Mouse (Mus musculus): ENCODE data around the gene Cd46.
A peak's percentile ranks its signal among the peaks of the same experiment; 100 is the strongest.

The Cd46 gene

DNA sequence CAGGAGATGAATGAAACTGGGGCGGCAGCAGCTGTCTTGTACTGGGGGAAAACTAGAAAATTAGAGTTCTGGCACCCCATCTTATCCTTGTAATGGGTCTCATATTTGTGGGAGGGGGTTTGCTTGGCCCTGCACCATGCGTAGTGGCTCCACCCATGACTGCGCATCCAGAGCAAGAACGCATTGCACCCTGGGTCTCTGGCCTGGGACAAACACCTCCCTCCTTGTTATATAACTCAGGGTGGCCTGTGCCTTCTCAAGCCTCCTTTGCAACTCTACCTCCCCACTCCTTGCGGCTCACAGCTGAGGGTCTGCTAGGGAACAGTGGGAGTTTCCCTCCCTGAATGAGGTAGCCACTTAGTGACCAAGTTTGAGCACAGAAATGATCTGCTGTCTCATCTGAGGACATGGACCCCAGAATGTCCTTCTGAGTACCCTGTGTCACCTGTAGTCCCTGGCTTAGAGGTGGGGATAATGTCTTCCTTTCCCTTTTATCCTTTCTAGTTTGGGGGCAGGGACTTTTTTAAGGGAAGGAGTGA lies 72.9 kb downstream of the Cd46 start:
- no peak for DNase-seq (ENCODE audit: low read depth in 1 of 2, low spot score in 2 of 2)

DNA sequence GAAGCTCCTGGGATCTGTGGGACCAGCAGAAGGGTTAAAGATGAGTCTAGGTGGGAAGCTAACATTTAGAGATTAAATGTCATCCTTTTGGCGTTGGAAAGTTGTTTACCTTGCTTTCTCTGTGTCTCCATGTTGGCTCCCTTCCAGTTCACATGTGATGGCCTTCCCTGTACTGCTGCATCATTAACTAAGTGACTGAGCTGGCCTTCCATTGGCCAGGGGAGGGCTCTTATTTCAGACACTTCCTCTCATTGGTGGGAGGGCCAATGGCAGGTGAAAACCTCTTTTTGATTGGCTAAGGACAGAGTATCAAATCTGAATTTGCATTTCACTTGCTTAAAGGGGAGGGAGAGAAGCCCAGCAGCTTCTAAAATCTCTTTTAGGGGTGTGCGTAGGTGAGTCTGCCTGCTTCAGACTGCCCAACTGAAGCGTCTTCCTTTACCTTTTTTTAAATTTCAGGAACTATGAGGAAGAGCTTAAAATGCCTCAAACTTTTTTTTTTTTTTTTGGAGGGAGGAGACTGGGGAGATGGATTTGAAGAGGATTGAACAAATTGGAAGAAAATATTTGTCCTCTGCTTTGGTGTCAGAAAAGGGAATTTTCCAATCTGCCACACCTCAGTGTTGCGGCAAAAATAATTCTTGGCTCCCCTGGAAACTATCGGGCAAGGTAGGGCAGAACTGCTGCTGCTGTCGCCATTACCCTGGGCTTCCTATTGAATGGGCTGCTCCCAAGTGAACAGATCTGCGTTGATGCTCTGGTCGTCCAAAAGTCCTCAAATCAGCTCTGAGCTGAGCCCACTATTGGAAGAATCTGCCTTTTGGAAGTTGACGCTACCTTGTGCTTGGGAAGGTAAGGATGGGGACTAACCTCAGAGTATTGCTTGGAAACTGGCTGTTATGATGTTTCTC lies 73.7 kb downstream of the Cd46 start:
- DNase-seq (ENCODE audit: low read depth in 1 of 2, low spot score in 2 of 2), result no peak

DNA sequence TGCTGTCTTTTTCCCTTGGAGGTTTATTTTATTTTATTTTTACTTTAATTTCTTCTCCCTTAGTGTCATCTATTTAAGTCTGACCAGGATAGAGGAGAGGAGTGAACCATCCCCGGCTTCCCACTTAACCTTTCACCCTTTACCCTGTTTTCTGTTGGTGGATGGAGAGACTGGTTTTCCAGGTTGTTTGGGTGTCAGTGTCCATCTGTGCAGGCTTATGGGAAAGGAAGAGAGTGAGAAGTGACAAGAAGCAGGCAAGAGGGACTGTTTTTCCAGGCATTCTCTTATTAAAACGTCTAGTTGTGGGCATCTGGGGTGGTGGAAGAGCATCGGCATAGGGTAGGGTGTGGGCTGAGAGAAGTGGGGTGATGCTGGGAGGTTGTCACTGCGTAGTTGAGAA lies 74.4 kb downstream of the Cd46 start:
- no peak for DNase-seq (ENCODE audit: low read depth in 1 of 2, low spot score in 2 of 2)

DNA sequence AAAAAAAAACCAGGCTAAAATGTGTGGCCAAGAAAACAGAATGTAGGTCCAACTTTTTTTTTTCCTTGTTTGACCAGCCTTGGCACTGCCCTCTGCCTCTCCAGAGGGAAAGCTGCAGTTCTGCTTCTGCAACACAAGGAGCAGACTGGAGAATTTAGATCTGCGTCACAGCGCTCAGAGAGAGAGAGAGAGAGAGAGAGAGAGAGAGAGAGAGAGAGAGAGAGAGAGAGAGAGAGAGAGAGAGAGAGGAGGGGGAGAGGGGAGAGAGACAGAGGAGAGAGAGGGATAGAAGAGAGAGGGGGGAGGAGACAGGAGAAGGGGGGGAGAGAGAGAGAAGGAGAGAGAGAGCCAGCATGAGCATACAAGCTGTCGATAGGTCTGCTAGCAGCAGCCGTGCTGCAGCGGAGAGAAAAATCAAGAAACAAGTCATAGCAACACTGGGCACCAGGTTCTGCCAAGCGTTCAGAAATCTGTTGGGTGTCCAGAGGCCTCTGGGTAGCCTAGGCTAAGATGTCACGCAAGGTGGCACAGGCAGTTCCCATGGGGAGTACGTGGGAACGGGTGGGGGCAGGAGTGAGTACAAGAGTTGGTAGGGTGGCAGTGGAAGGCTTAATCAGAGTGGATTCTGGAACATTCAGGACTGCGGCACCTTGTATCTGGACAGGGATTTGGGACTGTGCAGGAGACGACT lies 75.1 kb downstream of the Cd46 start:
- DNase-seq (ENCODE audit: low read depth in 1 of 2, low spot score in 2 of 2), result no peak

DNA sequence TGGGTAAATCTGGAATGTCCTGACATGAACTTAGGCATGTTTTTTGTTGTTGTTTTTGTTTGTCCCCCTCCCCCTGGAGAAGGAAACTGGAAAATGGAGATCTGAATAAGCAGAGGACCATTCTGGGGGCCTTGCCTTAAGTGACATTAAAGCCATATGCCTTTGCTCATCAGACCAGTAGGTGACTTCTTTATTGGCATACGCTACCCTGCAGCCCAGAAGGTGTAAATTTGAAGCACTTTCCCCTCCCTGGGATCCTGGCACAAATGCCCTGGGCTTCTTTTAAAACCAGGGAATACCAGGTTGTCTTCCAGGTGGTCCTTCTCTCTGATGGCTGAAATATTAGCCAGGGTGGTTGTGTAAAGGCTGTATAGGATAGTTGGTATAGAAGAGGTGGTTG lies 76.8 kb downstream of the Cd46 start:
- no peak for DNase-seq (ENCODE audit: low read depth in 1 of 2, low spot score in 2 of 2)

DNA sequence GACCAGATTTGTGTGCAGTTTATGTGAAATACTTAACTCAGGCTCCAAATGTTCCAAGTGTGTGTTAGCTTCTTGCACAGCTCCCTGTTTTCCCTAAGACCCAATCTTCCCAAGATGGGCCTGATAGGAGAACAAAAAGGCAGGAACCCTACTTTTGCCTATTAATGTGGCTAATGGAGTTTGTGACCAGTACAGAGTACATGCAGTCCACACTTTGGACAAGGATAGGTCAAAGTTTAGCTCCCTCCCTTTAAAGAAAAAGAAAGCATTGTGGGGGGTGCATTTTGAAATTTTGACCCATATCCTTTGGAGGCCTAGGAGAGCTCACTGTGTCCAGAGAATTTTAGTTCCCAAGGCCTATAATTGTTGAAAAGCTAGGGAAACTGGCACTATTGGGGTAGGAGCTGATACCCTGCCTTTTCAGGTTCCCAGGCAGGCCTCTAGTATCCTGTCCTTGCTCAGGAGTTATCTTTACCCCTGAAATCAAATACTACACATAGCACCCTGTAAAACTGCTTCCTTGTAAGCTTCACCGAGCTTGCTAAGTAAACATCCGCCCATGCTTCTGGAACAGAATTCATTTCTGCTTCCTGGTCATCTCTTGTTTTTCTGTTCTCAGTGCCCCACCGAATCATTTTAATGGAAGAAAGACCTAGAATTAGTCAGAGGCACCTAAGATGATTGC lies 77.7 kb downstream of the Cd46 start:
- DNase-seq (ENCODE audit: low read depth in 1 of 2, low spot score in 2 of 2), result no peak

DNA sequence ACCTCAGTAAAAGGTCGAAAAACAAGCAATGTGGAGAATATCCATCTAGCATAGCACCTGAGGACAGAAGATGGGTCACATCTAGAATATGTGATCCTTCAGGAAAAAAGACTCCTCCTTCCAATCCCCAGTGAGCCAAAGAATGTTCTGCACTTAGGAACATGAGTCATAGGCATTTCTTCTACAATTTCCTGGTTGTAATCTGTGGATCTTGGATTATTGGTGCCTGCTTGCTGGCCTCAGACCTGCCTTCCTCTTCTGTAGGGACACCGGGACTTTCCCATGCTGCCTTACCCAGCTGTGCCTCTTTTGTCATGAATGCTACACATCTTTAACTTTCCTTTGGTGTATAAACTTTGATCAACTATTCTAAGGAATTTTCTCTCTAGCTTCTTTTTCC lies 79.5 kb downstream of the Cd46 start:
- no peak for DNase-seq (ENCODE audit: low read depth in 1 of 2, low spot score in 2 of 2)

DNA sequence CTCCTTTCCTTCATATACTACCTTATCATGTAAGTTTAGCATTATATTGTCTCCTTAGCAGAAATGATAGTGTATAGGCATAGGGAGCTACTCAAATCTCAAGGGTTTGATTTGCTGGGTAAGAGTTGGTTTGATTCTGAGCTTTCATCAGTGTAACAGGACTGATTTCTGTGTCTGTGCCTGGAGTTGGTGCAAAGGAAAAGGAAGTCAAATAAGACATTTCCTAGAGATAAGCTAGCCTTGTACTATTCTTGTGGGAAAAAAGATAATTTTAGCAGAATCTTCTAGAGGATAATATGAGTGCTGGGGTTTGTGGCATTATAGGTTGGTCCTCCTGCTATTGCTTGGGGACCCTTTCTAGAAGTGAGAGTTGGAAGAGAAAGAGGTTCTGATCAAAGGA lies 85.8 kb downstream of the Cd46 start:
- DNase-seq (ENCODE audit: low read depth in 1 of 2, low spot score in 2 of 2), result no peak

DNA sequence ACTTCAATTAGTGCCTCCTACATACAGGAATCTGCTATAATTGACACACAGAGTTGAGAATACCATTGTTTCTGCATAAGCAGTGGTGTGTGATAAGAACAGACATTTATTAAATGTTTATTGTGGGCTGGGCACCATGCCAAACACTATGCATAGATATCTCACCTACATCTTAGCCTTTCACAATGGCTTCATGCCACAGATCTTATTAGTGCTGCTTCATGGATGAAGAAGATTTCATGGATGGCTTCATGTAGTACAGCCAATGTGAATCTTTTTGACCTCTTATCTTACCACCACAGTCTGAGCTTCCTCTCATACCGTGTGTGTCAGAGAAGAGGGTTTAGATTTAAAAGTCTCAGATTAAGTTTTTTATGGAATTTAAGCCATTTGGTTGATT lies 87.9 kb downstream of the Cd46 start:
- DNase-seq (ENCODE audit: low read depth in 1 of 2, low spot score in 2 of 2), result no peak

DNA sequence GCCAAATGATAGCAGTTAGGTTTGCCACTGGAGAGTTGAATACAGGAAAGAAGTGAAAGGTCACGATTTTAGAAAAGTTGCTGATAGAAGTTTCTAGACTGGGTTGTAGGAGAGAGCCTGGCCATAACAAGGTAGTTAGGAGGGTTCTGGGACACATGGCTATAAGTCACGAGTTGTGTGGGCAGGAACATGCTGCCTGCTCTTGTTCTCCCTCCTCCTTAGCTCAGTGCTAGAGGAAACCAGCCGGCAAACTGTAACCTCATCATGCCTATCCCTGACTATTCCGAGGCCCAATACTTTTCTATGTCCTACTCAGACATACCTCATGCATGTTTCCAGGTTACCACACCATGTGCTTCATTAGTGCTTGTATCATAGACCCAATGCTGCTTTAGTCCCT lies 88.7 kb downstream of the Cd46 start:
- no peak for DNase-seq (ENCODE audit: low read depth in 1 of 2, low spot score in 2 of 2)

DNA sequence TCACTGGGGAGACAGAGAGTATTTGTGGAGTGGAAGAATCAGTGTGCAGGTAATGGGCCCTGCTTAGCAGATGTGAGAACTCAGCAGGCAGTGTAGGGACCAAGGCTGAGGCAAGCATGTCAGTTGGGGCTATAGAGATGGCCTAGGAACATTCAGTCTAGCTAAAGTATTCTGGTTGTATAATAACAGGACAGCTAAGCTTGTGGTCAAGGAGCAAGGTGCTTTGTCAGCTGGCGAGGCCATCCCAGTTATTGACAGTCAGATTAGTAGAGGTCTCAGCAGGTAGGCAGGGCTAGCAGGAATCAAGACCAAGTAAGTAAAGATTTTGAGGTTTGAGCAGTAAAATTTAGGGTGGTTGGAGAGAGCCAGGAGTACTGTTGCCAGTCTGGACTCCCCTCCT lies 93.7 kb downstream of the Cd46 start:
- DNase-seq (ENCODE audit: low read depth in 1 of 2, low spot score in 2 of 2), result no peak

DNA sequence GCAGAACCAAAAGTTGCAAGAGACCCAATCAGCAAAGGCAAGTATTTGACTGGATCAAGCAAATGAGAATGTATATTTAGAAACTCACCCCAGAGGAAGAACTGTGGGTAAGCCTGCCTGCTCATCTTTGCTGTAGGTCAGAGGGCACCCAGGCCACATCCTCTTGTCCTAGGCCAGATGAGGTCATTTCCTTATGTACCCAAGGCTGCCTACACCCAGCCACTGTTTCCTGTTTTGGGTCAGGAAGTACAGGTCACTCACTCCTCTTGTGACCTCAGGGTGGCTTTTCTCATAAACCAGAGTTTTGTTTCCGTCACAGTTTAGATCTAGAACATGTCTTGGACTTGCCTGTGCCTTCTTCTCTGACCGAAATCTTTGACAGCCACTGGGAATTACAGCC lies 96.9 kb downstream of the Cd46 start:
- peak; percentile 51 to 58 for DNase-seq (ENCODE audit: low read depth in 1 of 2, low spot score in 2 of 2)

DNA sequence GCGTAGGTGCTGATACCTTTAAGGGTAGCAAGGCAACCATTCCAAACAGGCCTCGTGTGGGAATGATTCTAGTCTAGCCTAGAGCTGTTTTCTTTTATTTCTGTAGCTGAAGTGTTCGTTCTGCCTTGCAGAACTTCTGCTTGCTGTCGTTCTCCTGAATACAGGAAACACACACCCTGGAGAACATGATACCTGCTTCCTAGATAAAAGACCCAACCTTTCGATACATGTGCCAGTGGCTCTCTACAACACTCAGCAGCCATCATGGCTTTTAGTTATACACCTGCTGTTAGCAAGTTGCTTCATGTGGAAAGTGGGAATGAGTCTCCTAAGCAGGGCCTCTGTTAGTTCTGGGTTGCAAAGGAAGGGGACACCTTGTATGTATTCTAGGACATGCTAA lies 97.8 kb downstream of the Cd46 start:
- no peak for DNase-seq (ENCODE audit: low read depth in 1 of 2, low spot score in 2 of 2)

DNA sequence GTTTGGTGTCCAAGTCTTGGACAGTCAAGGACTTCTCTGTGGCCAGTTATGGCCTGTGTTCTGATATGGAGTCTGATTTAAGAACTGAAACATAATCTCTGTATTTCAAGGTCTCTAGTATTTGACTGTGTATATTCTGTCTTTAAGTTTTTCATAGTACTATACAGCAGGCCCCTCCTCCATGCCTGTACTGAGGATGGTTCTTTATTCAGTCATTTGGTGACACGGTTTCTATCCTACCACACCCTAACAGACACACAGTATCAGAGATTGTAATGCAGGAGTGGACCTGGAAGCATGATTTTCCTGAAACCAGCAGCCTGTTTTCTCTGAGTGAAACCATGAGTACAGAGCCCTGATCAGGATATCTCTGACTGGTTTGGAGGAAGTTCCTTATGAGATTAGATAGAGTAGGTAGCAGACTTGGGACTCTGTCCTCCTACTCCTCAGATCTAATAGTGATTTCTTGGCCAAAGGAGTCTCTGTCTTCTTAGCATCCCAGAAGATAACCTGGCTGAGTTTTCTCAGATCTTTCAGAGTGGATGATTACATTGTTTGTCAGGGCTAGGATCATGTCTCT lies 98.5 kb downstream of the Cd46 start:
- DNase-seq (ENCODE audit: low read depth in 1 of 2, low spot score in 2 of 2), result no peak

DNA sequence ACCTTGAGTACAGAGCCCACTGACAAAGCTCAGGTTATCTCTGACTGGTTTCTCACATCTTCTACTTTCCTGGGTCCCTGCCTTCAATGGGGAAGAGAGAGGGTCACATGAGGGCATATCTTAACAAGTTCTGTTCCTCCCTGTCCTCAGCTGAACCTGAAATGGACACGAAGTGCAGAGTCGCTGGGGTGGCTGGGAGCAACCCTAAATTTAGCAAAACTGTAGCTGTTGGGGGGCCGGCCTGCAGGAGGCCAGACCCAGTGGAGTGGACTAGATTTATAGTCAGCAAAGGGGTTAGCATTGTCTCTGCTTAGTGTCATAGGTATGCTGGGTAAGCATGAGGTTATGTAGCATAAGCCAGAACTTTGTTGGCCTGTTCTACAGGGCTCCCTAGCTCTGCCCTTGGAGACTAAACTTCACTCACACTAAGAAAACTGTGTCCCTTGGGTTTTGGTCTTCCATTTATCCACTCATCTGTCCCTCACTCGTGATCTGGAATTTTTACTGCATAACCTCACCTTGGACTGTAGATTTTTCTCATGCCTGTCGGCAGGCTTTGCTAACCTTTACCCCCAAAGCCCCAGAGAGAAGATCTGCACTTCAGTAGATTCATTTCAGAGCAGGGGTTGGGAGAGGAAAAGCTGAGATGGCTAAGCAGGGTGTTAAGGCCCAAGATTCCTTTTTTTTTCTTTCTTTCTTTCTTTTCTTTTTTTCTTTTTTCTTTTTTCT lies 99.3 kb downstream of the Cd46 start:
- DNase-seq (ENCODE audit: low read depth in 1 of 2, low spot score in 2 of 2), result no peak

DNA sequence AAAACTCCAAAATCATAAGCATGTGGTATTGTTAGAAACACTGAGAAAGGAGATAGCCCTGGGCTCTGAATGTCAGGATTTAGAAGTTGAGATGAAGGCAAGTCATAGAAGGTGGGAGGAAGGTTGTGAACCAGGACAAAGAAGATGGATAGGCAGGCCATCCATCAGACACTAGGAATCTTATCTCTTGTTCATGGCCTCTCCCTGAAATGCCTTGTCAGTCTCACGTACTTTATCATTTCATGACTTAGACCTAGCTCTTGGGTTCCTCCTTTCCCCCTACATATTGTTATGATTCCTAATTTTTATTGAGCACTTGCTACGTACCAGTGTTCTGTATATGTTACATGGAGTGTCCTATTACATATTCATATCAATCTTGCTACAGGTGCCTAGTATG lies 100.4 kb downstream of the Cd46 start:
- no peak for DNase-seq (ENCODE audit: low read depth in 1 of 2, low spot score in 2 of 2)

DNA sequence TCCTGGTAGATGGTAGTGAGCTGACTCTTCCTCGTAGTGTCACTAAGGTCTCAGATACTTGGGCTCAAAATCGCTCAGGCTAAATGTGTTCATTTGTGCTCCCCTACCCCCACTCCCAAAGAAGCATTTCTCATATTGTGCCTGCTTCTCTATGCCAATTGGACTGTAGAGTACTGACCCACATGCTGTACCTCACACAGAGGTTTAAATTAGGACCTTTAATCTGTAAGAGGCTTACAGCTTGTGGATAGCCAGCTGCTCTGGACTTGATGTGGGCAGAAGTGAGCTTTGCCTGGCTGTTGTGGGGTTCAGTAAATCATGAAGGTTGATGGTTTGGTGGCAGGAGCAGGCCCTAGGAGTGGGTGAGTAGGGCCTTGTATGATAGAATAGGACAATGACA lies 101.1 kb downstream of the Cd46 start:
- DNase-seq (ENCODE audit: low read depth in 1 of 2, low spot score in 2 of 2), result no peak

DNA sequence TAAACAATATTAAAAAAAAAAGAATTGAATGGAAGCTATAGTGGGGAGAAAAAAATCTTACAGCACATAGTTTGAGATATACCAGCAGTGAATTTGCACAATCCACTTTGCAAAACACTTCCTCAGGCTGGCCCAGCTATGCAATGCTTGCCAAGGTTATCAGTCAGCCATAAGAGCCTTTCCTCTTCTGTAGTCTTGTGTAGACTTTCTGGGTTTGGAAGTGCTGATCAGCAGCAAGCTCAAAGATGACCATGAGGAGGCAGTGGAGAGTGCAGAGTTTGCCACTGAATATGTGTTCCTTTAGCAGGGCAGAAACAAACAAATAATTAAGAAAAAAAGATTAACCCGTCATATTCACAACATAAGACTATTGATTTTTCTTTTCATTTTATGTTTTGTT lies 103.0 kb downstream of the Cd46 start:
- no peak for DNase-seq (ENCODE audit: low read depth in 1 of 2, low spot score in 2 of 2)

All from monocyte, adult 2 months (primary cell).